31 mouse cellular contexts compared by ENCODE assay signal in genomic region chr13:31524976-31525375, GRCm38 (mm10). TPM values are rescaled to one million over a fixed set of nuclear protein-coding genes. Genes with fewer than 3 reads are reported as not detected.
A peak's percentile ranks its signal among the peaks of the same experiment; 100 is the strongest.
DNase-seq lines count a peak whose midpoint lies in the region; ATAC-seq and TF ChIP-seq lines count a peak whose summit lies in the region.
"Had no signal": no experiment of that assay in that cellular context is flagged by ENCODE, and none has a peak within 500 bp of the region (broad histone marks: within the 10 kb centered on the region; RNA-seq: fewer than 3 reads in every experiment).

No protein-coding gene starts in this region.

- H3K4me3 ChIP-seq in heart, embryonic 16.5 days (ENCODE audit: low read length): no peak overlapping the region
- H3K4me3 ChIP-seq in midbrain, embryonic 14.5 days (replicated peaks; ENCODE audit: low read depth, low read length): no peak overlapping the region
- no peak overlapping the region for H3K4me3 ChIP-seq in midbrain, postnatal 0 days (ENCODE audit: low read depth, low read length)
- H3K4me3 ChIP-seq in intestine, embryonic 16.5 days (ENCODE audit: low read length): no peak overlapping the region
- H3K4me3 ChIP-seq in thymus, adult 2 months (ENCODE audit: control insufficient read depth, insufficient read depth, low read length): no peak overlapping the region
- H3K4me3 ChIP-seq: heart, embryonic 12.5 days; limb, embryonic 12.5 days; lung, embryonic 15.5 days; megakaryocyte, embryonic 14.5 days; midbrain, embryonic 12.5 days had no signal

- H3K4me2 ChIP-seq in heart, embryonic 16.5 days (ENCODE audit: low read depth, low read length): no peak overlapping the region
- H3K4me2 ChIP-seq in midbrain, embryonic 14.5 days (ENCODE audit: low read length): no peak overlapping the region
- no peak overlapping the region for H3K4me2 ChIP-seq in midbrain, postnatal 0 days (ENCODE audit: low read depth, low read length, poor library complexity, severe bottlenecking)
- no peak overlapping the region for H3K4me2 ChIP-seq in intestine, embryonic 16.5 days (ENCODE audit: low read depth, low read length)
- H3K4me2 ChIP-seq: heart, embryonic 12.5 days; hindbrain, embryonic 14.5 days; limb, embryonic 12.5 days; lung, embryonic 15.5 days; midbrain, embryonic 12.5 days had no signal

- no peak for DNase-seq in heart, postnatal 14 days
- no peak for DNase-seq in midbrain, embryonic 14.5 days
- DNase-seq in midbrain, postnatal 0 days (ENCODE audit: low spot score): no peak
- DNase-seq in thymus, adult 2 months: no peak
- DNase-seq: adrenal gland, adult 2 months; adrenal gland, postnatal 36 days; B cell, adult 2 months; cerebellum, adult 18-20 months; gastrocnemius, postnatal 25 days; heart, adult 18-20 months; kidney, adult 2 months; lung, postnatal 4 days; thymus, adult 18-20 months; thymus, postnatal 36 days had no signal

- ATAC-seq in heart, embryonic 16.5 days (replicated peaks; ENCODE audit: extremely low read depth, insufficient read depth, low FRiP score): 0 out of 2 replicates have a peak, but pooled peaks have one; percentile 23
- ATAC-seq in midbrain, embryonic 14.5 days (ENCODE audit: low FRiP score, low TSS enrichment): 0 out of 2 replicates have a peak, but pooled peaks have one; percentile 27
- ATAC-seq in midbrain, postnatal 0 days (ENCODE audit: low FRiP score): no peak
- ATAC-seq in intestine, embryonic 16.5 days: peak; percentile 41; the same call in 1 of the 2 replicates
- ATAC-seq: activated CD4-positive, CD25-positive, alpha-beta regulatory T cell, adult 4 months; forebrain, embryonic 14.5 days had no signal

- no peaks in the 10 kb centered on the region; the same call in 1 of the 2 replicates for H3K27me3 ChIP-seq in heart, embryonic 16.5 days (ENCODE audit: control insufficient read depth, insufficient read depth, low read length)
- H3K27me3 ChIP-seq in midbrain, embryonic 14.5 days (ENCODE audit: control insufficient read depth, insufficient read depth, low read length): no peaks in the 10 kb centered on the region
- H3K27me3 ChIP-seq in midbrain, postnatal 0 days (ENCODE audit: insufficient read depth, low read length): no peaks in the 10 kb centered on the region
- no peaks in the 10 kb centered on the region for H3K27me3 ChIP-seq in intestine, embryonic 16.5 days (replicated peaks; ENCODE audit: control insufficient read depth, insufficient read depth, low read length)
- H3K27me3 ChIP-seq in thymus, adult 2 months (ENCODE audit: control insufficient read depth, insufficient read depth, low read length): no peaks in the 10 kb centered on the region
- H3K27me3 ChIP-seq: lung, embryonic 15.5 days; megakaryocyte, embryonic 14.5 days; midbrain, embryonic 12.5 days had no signal

- TF ChIP-seq POLR2A in thymus, adult 2 months (IDR thresholded peaks at IDR 0.05; ENCODE audit: control insufficient read depth, extremely low read depth, insufficient read depth, low read length, poor library complexity): no peak

- no peaks in the 10 kb centered on the region for H3K36me3 ChIP-seq in heart, embryonic 16.5 days (ENCODE audit: control insufficient read depth, insufficient read depth)
- no peaks in the 10 kb centered on the region for H3K36me3 ChIP-seq in midbrain, embryonic 14.5 days (ENCODE audit: control insufficient read depth, insufficient read depth, low read length)
- no peaks in the 10 kb centered on the region for H3K36me3 ChIP-seq in midbrain, postnatal 0 days (ENCODE audit: insufficient read depth, low read length)
- no peaks in the 10 kb centered on the region for H3K36me3 ChIP-seq in intestine, embryonic 16.5 days (ENCODE audit: control insufficient read depth, insufficient read depth, low read length)
- H3K36me3 ChIP-seq in thymus, adult 2 months (ENCODE audit: control insufficient read depth, insufficient read depth, low read length): no peaks in the 10 kb centered on the region
- H3K36me3 ChIP-seq: heart, embryonic 12.5 days; limb, embryonic 12.5 days; lung, embryonic 15.5 days; midbrain, embryonic 12.5 days had no signal

- TF ChIP-seq CTCF in midbrain, postnatal 0 days (IDR thresholded peaks at IDR 0.05): no peak
- no peak for TF ChIP-seq CTCF in thymus, adult 2 months (IDR thresholded peaks at IDR 0.05; ENCODE audit: borderline replicate concordance, control insufficient read depth, extremely low read depth, insufficient read depth, low read length, poor library complexity)

- H3K27ac ChIP-seq in heart, embryonic 16.5 days (ENCODE audit: low read length): no peak overlapping the region
- H3K27ac ChIP-seq in midbrain, embryonic 14.5 days (replicated peaks; ENCODE audit: low read depth, low read length): no peak overlapping the region
- no peak overlapping the region for H3K27ac ChIP-seq in midbrain, postnatal 0 days (ENCODE audit: low read depth, low read length)
- H3K27ac ChIP-seq in intestine, embryonic 16.5 days (ENCODE audit: low read length): no peak overlapping the region
- no peak overlapping the region for H3K27ac ChIP-seq in thymus, adult 2 months (ENCODE audit: control insufficient read depth, insufficient read depth, low read length)
- H3K27ac ChIP-seq: hindbrain, embryonic 14.5 days; kidney, postnatal 0 days; limb, embryonic 12.5 days; lung, embryonic 15.5 days; midbrain, embryonic 12.5 days had no signal

- H3K4me1 ChIP-seq in heart, embryonic 16.5 days (ENCODE audit: control insufficient read depth, insufficient read depth, low read length): no peaks in the 10 kb centered on the region; the same call in 1 of the 2 replicates
- no peaks in the 10 kb centered on the region for H3K4me1 ChIP-seq in midbrain, embryonic 14.5 days (ENCODE audit: control insufficient read depth, insufficient read depth, low read length)
- H3K4me1 ChIP-seq in midbrain, postnatal 0 days (ENCODE audit: insufficient read depth, low read length): no peaks in the 10 kb centered on the region
- H3K4me1 ChIP-seq in intestine, embryonic 16.5 days (ENCODE audit: control insufficient read depth, insufficient read depth, low read length): no peaks in the 10 kb centered on the region
- H3K4me1 ChIP-seq in thymus, adult 2 months (replicated peaks; ENCODE audit: control insufficient read depth, insufficient read depth, low read length): no peaks in the 10 kb centered on the region
- H3K4me1 ChIP-seq: limb, embryonic 12.5 days; lung, embryonic 15.5 days; megakaryocyte, embryonic 14.5 days; midbrain, embryonic 12.5 days had no signal

- 54% methylated on average over 4 of the region's 4 CpGs for WGBS in heart, embryonic 16.5 days
- 95% methylated on average over 4 of the region's 4 CpGs for WGBS in midbrain, embryonic 14.5 days
- 92% methylated on average over 4 of the region's 4 CpGs for WGBS in midbrain, postnatal 0 days
- WGBS in intestine, embryonic 16.5 days: 73% methylated on average over 4 of the region's 4 CpGs
- 93% methylated on average over 4 of the region's 4 CpGs for WGBS in thymus, adult 2 months

- H3K9ac ChIP-seq in heart, embryonic 16.5 days (ENCODE audit: low read length): no peak overlapping the region
- no peak overlapping the region for H3K9ac ChIP-seq in midbrain, embryonic 14.5 days (replicated peaks; ENCODE audit: low read length)
- H3K9ac ChIP-seq in midbrain, postnatal 0 days (replicated peaks; ENCODE audit: low read length, poor library complexity, severe bottlenecking): no peak overlapping the region
- H3K9ac ChIP-seq in intestine, embryonic 16.5 days (ENCODE audit: low read depth, low read length): no peak overlapping the region
- H3K9ac ChIP-seq: heart, embryonic 12.5 days; hindbrain, embryonic 14.5 days; limb, embryonic 12.5 days; lung, embryonic 15.5 days; midbrain, embryonic 12.5 days had no signal

- intact Hi-C loops in heart, postnatal 14 days (cut with DNase I): no loop called here

- H3K9me3 ChIP-seq in heart, embryonic 16.5 days (replicated peaks; ENCODE audit: control insufficient read depth, low read length): no peaks in the 10 kb centered on the region
- H3K9me3 ChIP-seq in midbrain, embryonic 14.5 days (ENCODE audit: control insufficient read depth, low read length): no peaks in the 10 kb centered on the region
- H3K9me3 ChIP-seq in midbrain, postnatal 0 days (ENCODE audit: low read length): no peaks in the 10 kb centered on the region
- no peaks in the 10 kb centered on the region for H3K9me3 ChIP-seq in intestine, embryonic 16.5 days (ENCODE audit: control insufficient read depth, low read length)
- H3K9me3 ChIP-seq: heart, embryonic 12.5 days; limb, embryonic 12.5 days; lung, embryonic 15.5 days; megakaryocyte, embryonic 14.5 days; midbrain, embryonic 12.5 days had no signal

RNA-seq across cellular contexts. Expression of gene Foxq1, which starts 31.0 kb away (rescaled TPM):
- 0.09 and 0.14 TPM in 2 replicates for polyA plus RNA-seq in heart, embryonic 16.5 days (2015; fragmentation: Nextera tagmentation; extraction: Ambion mirVana)
- total RNA-seq in heart, postnatal 14 days (2021): under 1 TPM; 0.10 to 0.17 TPM
- polyA plus RNA-seq in midbrain, embryonic 14.5 days (2014; fragmentation: Nextera tagmentation; extraction: Ambion mirVana): 2.0 and 2.2 TPM in 2 replicates
- total RNA-seq in midbrain, postnatal 0 days (2014; rRNA removed): 4.9 and 5.3 TPM in 2 replicates
- 1.7 and 1.9 TPM in 2 replicates for polyA plus RNA-seq in midbrain, postnatal 0 days (2015; fragmentation: Nextera tagmentation; extraction: Ambion mirVana)
- polyA plus RNA-seq in intestine, embryonic 16.5 days (2015; fragmentation: Nextera tagmentation; extraction: Ambion mirVana): 1.2 and 1.8 TPM in 2 replicates
- 1.8 and 2.1 TPM in 2 replicates for polyA plus RNA-seq in thymus, adult 2 months (2012; rRNA removed)
- total RNA-seq: gastrocnemius, postnatal 25 days; hematopoietic stem cell, adult 5-6 weeks had no signal
- polyA plus RNA-seq: activated CD4-positive, CD25-positive, alpha-beta regulatory T cell, adult 4 months had no signal

RNA-seq across cellular contexts. Expression of gene A530084C06Rik, which starts 34.2 kb away (rescaled TPM):
- not detected in 2 replicates for polyA plus RNA-seq in heart, embryonic 16.5 days (2015; fragmentation: Nextera tagmentation; extraction: Ambion mirVana)
- total RNA-seq in heart, postnatal 14 days (2021): not detected
- polyA plus RNA-seq in midbrain, embryonic 14.5 days (2014; fragmentation: Nextera tagmentation; extraction: Ambion mirVana): not detected in 2 replicates
- 0.90 and 0.99 TPM in 2 replicates for total RNA-seq in midbrain, postnatal 0 days (2014; rRNA removed)
- polyA plus RNA-seq in midbrain, postnatal 0 days (2015; fragmentation: Nextera tagmentation; extraction: Ambion mirVana): not detected in 2 replicates
- polyA plus RNA-seq in intestine, embryonic 16.5 days (2015; fragmentation: Nextera tagmentation; extraction: Ambion mirVana): not detected in 2 replicates
- 0.13 and 0.19 TPM in 2 replicates for polyA plus RNA-seq in thymus, adult 2 months (2012; rRNA removed)
- total RNA-seq: adrenal gland, adult 2 months; adrenal gland, postnatal 36 days; gastrocnemius, adult 18-20 months; gastrocnemius, postnatal 25 days; heart, adult 18-20 months had no signal
- polyA plus RNA-seq: activated CD4-positive, CD25-positive, alpha-beta regulatory T cell, adult 4 months; embryonic facial prominence, embryonic 11.5 days; forebrain, embryonic 14.5 days; heart, embryonic 12.5 days; hindbrain, embryonic 14.5 days; kidney, postnatal 0 days; liver, embryonic 16.5 days; lung, embryonic 15.5 days; midbrain, embryonic 12.5 days; neural tube, embryonic 14.5 days; stomach, embryonic 14.5 days had no signal
